Mouse (Mus musculus): Measurements from ENCODE around the gene Dnajc27. TPM values are rescaled to one million over a fixed set of nuclear protein-coding genes. Genes with fewer than 3 reads are reported as not detected.

The Dnajc27 gene
- total RNA-seq, 2 experiments from 2014 or later, result 8.2 to 9.4 TPM

GRCm38 (mm10) chr12:4083441-4083840, 1.1 kb downstream of the Dnajc27 start:
- DNase-seq, result no peak

GRCm38 (mm10) chr12:4107383-4107782, 25.0 kb downstream of the Dnajc27 start:
- peak; percentile 87 for DNase-seq

GRCm38 (mm10) chr12:4116132-4116531, 33.7 kb downstream of the Dnajc27 start:
- no peak for DNase-seq

- no peak for DNase-seq
Observed at GRCm38 (mm10) chr12:4117136-4117535, 34.8 kb downstream of the Dnajc27 start.

- no peak for DNase-seq
Observed at GRCm38 (mm10) chr12:4117579-4117978, 35.2 kb downstream of the Dnajc27 start.

- no peak for DNase-seq
Observed at GRCm38 (mm10) chr12:4127346-4127745, 45.0 kb downstream of the Dnajc27 start.

GRCm38 (mm10) chr12:4132941-4133846, 50.8 kb downstream of the Dnajc27 start, which contains the start of gene Adcy3:
Gene Adcy3 (plus strand): TSS chr12:4133103.
- peak; percentile 66 for DNase-seq

GRCm38 (mm10) chr12:4133847-4134212, 51.4 kb downstream of the Dnajc27 start:
- no peak for DNase-seq

GRCm38 (mm10) chr12:4143179-4143578, 60.8 kb downstream of the Dnajc27 start:
- no peak for DNase-seq

GRCm38 (mm10) chr12:4150936-4151335, 68.6 kb downstream of the Dnajc27 start:
- no peak for DNase-seq

- DNase-seq, result no peak
Observed at GRCm38 (mm10) chr12:4151969-4152368, 69.6 kb downstream of the Dnajc27 start.

GRCm38 (mm10) chr12:4157466-4157865, 75.1 kb downstream of the Dnajc27 start:
- peak; percentile 29 for DNase-seq

GRCm38 (mm10) chr12:4158179-4158578, 75.8 kb downstream of the Dnajc27 start:
- no peak for DNase-seq

- no peak for DNase-seq
Observed at GRCm38 (mm10) chr12:4158868-4159632, 76.7 kb downstream of the Dnajc27 start.

Other genes starting within 250 kb of the Dnajc27 start
- gene Pomc, start 127.6 kb upstream of the Dnajc27 start, total RNA-seq (2021), result under 1 TPM in 1 of 2 experiments, not detected in 1; 0.29 TPM
- 1 to 10 TPM; 8.4 to 9.6 TPM for gene Efr3b, start 43.7 kb upstream of the Dnajc27 start, total RNA-seq (2021)
- gene Adcy3, start 50.5 kb downstream of the Dnajc27 start, total RNA-seq (2021), result 1 to 10 TPM; 5.5 to 5.7 TPM
- 1 to 10 TPM; 5.5 to 5.6 TPM for gene Ptrhd1, start 151.4 kb downstream of the Dnajc27 start, total RNA-seq (2021)
- gene Cenpo, start 151.7 kb downstream of the Dnajc27 start, total RNA-seq (2021), result 10 to 100 TPM in 1 of 2 experiments, 1 to 10 TPM in 1; 9.9 to 11.3 TPM